Mouse (Mus musculus) brain, embryonic 18.5 days (tissue): ENCODE measurements at regions not wholly inside any gene's neighbourhood (a gene's known extent, or its start where the extent isn't known, plus 50 kb on each side); places are given as distances from the start of the nearest gene placed in this dataset.
A peak's percentile ranks its signal among the peaks of the same experiment; 100 is the strongest.

Experiments
- DNase-seq: peaks from one replicate; pipeline ENCODE4 v3.0.0-alpha.2; 2012; ENCODE audit warnings: low read depth, low spot score

DNA sequence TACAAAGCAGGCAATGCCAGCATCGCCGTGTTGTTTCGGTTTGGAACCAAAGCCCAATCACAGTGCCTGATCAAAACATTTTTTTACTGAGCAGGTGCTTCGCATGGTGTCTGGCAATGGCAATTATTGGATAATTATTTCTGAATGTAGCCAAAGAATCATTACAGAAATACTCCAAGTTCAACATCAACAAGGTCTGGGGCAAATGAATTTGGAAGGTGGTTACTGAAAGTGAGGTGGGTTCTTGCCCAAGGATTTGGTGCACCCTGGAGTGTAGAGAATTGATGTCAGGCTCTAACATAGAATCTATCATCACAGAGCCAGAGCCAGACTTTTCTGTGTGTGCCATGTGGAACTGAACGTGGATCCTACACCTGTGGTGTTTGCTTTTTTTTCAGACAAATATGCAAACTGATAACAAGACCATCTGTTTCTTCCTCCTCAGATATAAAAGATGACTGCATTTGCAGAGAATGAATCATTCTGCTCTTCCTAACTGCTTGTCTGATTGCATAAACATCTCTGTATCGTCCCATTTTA lies 2240.9 kb upstream of the Gm7489 start:
- peak; percentile 42 for DNase-seq

DNA sequence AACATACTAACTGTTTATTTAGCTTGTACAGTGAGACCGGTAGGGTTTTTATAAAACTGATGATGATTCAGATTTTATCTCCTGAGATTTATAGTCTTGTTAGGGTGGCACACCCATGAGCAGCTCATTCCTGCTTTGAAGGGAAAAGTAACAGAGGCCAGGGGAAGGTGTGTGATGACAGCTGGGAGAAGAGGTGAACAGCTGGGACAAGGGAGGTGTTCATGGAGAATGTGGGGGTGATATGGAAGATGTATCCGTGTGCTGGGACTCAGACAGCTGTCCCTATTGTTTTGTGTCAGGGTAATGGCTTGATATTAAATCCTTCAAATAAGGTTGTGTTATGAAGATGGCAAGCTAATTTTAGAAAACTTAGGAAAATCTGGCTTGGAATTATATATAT lies 2238.4 kb upstream of the Gm7489 start:
- no peak for DNase-seq

DNA sequence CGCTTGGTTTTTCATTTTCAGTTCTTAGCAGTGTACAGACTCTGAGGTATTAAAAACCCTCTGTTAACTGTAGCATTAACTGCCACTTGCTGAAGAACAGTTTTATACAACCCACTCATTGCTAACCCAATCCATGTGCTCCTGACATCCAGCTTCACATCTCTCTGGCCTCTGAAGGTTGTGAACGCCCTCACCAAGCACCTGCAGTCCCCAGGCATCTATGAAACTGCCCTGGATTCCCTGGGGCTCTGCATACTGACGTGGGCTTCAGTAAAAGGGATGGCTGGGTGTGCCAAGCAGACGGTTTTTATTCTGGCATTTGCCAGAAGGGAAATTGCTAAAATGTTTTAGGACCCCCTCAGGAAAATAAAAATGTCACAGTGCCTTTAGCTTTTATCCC lies 2232.2 kb upstream of the Gm7489 start:
- DNase-seq = no peak

DNA sequence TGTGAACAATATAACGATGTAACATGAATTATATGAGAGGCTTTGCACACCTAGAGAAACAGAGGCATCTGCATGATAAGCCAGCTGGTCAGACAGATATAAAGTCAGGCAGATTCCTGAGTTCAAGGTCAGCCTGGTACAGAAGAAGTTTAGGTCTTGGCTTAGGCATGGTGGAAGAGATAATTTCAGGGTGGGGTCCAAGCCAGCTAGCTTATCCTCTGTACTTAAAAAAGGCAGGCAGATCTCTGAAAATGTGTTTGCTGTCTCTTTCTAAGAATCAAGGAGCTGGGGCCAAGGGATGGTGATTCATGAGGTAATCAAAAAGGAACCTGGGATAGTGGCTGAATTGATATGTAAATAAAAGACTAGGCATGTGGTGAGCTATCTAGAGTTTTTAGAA lies 2227.1 kb upstream of the Gm7489 start:
- DNase-seq = no peak

DNA sequence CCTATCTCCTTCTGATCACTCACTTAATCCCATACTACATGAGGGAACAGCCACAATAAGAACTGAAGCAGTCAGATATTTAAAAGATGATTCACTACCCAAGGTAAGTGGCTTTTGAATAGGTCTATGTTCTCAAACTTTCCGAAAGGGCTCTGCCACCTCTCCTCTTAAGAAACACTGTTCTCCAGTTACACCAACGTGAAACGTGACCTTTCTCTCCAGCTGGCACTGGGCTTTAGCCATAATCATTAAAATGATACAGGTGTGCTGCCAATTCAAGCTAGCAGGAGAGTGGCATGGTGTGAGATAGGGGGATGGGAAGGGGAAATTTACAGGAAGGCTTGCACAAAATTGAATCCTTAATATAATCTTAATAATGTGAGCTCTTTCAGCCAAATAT lies 2216.4 kb upstream of the Gm7489 start:
- no peak for DNase-seq

DNA sequence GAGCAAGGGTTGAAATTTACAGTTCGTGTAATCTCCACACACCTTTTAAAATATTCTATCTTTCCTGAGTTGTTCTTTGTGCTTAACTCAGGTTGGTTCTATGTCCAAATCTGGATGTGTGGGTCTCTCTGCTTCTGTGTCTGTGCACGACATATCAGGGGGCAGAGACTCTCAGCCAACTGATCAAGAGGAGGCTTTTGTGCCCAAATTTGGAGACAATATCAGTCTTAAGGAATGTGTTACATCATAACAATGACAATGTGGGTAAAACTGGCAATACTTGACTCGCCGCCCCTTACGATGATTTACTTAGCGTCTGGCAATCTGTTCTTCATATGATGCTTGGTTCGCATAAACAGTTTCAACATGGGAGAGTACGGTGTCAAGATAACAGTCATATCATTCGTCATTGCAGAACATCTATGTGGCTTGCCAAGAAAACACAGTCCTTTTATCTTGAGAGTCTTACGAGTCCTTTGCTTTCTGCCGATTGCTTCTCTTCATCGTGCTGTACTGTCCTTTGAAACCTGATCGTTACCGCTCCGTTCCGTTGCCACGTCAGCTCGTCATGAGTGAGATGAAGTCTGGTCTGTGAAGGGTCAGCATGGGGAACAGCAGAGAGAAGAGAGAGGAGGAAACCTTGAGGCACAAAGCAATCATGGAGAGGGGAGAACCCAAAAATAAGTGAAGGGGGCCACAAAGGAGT lies 2212.9 kb upstream of the Gm7489 start:
- no peak for DNase-seq

DNA sequence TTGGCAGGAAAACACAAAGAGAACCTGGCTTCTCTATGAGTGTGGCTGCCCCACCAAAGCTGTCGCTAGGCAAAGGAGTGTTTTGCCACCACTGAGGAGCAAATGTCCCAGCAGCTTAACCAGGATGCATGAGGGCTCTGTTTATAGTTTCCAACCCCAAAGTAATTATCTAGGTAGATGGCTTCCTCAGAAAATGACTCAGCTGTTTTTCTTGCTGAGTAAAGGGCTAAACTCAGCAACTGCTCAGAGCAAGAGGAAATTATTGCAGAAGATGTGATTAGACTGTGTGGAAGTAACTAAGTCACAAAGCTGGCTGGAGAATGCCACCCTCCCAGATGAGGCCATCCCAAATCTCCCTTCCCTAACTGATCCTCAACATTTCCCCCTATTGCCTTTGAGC lies 2211.2 kb upstream of the Gm7489 start:
- no peak for DNase-seq

DNA sequence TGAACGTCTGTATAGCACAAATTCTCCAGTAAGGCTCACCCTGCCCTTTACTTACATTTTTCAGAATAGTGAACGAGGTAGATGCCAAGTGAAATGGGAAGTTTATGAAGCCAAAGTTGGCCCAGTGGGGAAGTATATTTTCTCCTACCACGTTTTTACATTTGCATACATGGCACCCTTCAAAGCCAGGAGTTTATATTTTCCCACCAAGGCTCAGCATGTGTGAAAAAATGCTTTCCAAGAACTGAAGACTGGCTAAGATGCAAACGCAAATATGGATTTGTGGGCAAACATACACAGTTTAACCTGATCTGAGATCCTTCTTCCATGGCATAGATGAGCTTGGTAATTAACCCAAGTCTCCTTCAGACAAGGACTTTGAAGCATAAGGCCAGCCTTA lies 2209.4 kb upstream of the Gm7489 start:
- peak; percentile 37 for DNase-seq

DNA sequence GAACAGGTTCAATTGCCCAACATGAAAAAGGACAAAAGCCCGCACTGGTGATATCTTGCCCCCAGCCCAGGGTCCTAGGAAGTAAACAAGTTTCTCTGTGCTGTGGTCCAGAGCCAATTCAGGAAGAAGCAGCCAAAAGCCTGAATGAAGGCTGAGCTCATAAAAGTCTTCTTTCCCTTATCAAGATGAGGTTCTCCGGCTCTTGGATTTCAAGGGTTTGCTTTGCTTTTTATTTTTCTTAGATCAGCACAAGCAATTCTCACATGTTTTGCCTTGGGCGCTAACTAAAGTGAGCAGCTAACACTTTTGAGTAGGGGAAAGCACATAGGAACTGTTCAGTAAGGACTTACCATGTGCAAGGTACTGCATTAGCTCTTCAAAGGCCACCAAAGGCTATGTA lies 2208.0 kb upstream of the Gm7489 start:
- no peak for DNase-seq

DNA sequence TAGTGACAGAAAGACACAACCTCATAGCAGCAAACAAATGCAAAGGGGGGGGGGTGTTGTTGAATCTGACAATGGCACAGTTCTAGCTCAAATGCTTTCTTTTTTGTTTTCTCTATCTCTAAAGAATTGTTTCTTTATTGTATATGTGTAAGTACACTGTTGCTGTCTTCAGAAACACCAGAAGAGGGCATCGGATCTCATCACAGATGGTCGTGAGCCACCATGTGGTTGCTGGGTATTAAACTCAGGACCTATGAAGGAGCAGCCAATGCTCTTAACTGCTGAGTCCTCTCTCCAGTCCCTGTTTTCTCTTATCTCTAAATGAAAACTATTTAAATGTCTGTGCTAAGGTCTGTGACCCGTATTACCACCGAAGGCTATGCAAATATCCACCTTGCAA lies 2207.4 kb upstream of the Gm7489 start:
- no peak for DNase-seq

DNA sequence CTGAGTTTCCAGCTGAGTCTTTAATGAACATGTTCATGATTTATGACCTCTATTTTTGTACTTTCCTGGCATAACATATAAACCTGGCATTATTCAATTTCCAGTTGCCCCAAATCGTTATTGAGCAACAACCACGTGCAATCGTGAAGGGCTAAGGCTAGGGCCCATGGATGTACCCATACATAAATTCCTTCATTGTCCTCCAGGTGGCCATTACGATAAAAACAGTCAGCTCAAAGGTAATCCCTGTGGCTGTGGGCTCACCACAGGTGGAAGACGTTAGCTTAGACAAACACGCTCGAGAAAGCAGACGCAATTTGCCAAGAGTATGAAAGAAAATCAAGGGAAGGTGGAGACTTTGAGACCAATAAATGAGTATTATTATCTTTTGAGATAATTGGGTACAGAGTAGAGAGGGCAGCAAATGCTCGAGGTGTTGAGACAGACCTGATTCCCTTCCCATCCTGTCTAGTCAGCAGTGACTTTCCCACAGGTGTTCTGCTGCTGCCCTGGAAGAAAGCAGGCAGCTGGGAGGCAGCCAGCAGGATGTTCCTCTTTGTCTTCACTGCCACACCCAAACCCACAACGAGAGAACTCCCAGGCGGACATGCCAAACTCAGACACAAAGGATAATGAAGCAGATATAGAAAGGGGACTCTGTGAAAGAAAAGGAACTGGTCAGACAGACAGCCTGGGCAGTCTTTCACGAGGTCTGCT lies 2205.4 kb upstream of the Gm7489 start:
- DNase-seq = no peak

DNA sequence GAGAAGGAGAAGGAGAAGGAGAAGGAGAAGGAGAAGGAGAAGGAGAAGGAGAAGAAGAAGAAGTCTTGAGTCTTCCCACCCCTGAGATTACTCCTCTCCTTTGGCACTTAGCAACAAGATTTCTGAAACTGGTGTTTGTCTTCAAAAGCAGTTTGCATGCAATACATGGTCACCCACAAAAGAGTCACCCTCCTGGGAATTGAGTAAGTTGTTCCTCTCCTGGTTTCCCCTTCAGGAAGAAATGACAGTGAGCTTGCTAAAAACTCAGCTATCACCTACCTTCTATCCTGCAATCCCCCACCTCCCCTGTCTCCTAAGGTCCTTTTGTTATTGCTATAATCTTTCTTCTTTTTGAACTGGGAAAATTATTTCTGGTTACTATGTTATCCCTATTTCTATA lies 2204.2 kb upstream of the Gm7489 start:
- no peak for DNase-seq

DNA sequence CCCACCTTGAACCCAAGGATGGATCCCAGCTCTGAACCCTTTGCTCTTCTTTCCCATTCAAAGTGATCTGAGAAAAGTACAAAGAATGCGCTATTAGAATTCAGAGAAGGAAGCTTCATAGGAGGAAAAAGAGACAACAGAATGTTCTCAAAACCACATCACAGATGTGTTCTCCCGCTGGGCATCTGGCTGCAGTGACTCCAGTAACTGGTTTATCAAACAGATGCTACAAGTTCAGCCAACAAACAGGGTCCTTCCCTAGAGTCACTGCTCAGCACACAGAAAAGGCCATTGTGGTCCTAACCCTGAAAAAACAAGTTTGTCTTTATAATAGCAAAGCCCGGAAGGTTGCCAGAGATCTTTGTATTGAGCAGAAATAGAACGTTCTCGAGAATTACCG lies 2203.5 kb upstream of the Gm7489 start:
- no peak for DNase-seq

DNA sequence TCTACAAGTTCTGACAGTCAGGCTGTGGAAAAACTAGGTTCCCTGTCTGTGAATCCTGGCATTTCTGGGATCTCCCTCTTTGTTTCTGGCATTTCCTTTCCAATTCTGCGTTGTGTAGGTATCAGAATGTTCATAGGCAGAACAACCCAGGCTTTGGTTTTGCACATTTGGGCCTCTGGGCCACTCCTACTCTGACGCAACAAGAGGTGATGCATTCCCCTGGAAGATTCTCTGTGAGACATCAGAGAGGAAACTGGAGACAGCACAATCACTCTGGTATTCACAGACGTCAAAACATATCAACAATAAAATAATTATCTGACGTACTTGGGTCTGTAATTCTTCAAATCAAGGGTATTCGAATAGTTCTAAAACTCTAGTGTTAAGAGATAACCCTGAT lies 2202.4 kb upstream of the Gm7489 start:
- DNase-seq = no peak

DNA sequence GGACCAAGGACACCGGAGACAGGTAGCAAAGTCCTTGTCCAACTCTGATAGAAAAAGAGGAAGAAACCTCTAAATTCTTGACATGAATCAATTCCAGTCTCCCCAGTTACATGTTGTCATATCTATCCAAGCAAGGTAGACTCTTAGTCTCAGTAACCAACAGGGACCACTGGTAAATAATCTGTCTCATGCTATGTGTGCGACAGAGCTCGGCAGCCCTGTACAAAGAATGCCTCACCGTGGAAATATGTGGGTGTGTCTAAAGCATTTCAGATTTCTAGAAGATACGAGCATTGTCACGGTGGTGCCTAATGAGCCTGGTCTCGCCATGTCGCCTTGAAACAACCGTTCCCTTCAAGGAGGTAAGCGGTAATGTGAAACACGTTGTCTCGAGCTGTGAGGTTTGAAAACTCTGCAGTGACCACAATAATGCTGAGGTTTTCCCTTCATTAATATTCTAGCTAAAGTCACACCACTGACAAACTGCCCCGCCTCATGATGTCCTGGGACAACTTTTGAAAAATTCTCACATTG lies 2197.6 kb upstream of the Gm7489 start:
- DNase-seq = no peak

DNA sequence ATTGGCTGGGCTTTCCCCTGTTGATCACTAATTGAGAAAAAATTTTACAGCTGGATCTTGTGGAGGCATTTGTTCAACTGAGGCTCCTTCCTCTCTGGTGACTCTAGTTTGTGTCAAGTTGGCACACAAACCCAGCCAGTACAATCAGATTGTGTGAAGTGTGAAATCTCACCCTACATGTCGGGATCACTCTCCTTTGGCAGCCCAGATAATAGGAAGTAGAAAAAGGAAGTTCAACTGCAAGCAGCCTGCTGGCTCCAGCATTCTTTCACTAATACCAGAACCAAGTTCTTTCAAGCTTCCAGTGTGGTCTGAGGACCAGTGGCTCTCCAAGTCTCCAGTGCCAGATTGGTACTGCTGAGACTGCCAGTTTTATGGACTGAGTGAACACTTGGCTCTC lies 2195.2 kb upstream of the Gm7489 start:
- no peak for DNase-seq

DNA sequence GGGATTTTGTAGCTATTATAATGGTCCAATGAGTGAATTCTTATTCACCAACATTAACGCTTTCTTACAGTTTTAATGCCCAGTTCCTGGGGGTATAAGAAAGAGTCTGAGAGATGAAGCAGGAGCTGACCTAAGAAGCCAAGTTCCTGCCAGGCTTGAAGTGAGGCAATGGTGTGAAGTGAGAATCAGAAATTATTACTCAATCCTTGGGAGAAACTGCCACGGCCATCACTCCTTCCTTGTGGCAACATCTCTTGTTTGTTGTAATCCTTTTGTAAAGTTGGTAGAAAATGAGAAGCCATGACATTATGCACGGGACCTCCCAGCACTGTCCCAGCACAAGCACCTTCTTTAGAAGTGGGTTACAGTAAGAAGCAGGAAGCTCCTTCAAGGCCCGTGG lies 2192.0 kb upstream of the Gm7489 start:
- no peak for DNase-seq

DNA sequence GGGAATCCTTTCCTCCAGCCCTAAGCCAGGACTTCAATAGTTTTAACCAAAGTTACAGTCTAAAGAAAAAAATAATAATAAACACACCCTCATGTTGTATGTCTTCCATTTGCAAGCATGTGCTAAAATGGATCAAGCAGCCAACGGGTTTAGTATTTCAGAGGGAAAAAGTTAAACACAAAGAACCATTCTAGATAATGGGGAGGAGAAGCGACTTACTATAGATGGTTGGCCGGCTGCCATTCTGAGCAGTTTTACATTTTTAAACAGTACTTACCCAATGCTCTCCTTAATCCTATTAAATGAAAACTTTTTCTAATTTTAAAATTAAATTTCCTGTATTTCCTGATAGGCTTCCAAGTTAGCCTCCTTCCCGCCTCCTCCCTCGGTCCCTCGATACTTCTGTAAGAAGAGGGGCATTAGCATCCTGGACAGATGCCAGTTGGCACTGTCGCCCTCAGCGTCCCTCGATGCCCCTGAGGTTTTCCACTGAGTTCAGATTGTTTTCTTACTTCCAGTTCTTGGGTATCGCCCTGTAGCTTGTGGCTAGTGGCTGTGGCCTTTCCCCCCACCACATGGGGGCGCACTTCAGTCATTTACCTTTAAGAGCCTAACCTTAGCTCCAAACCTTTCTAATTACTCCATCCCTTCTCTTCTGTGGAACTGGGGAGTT lies 2188.2 kb upstream of the Gm7489 start:
- no peak for DNase-seq

DNA sequence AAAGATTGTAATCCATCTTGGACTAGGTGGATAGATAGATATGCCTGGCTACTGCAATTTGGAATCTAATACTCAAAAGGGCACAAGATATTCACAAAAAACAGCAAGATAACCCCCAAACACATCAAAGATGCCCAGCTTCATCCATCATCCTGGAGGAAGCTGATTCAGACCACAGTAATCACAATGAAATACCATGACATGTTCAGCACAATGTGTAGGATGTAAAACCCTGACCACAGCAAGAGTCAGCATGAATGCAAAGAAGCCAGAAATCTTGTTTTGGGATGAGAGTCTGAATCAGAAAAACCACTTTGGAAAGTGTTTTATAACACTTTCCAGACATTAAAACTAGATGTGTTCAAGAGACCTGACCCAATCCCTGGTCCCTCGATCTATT lies 2180.5 kb upstream of the Gm7489 start:
- no peak for DNase-seq

DNA sequence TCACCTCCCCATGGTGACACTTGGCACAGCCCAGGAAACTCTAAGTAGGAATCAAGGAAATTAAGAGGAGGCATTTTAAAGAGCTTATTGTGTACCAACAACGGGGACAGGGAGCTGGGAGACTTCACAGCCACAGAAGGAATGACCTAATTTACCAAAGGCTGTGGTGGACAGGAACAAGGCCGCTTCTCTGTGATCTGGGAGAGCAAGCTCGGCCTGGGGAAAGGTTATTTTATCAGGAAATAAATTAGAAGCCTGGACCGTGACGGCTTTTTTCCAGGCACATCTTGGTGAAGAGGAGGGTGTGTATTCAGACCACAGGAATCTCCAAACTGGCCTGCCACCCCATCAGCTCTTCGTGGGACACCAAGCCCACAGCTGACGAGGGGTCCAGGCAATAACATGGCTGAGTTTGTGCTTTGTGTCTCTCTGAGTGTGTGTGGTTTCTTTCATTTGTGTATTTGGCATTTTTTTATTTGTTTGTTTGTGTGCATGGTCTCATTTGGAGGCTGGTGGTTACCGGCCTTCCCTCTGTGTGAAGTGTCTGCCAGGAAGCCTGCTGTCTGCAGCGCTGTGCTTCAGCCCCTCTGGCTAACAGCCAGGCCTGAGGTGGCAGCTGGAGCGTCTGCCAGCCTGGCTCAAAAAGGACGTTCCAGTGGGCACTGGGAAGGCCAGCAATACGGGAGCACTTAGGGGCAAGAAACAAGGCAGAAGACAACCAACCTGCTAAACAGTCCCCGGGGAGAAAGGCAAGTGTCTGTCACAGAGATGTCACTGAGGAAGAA lies 2174.6 kb upstream of the Gm7489 start:
- peak; percentile 32 for DNase-seq

DNA sequence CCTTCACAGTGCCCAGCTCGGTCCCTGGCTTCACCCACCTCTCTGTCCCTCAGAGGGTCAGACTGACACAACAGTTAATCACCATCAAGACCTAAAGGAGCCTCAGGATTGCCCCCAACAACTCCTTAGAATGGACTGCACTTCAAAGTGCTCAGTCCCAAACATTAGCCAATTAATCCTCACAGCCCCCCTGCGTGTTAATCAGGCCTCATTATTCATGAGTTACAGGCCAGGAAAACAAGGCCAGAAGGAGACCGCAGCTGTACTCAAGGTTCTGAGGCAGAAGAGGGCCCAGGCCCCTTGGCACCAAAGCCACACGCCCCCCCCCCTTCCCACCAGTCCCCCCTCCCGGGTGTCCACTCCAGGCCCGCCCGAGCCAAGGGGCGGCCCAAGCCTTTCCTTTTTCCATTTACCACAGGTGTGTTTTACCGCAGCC lies 2163.8 kb upstream of the Gm7489 start:
- no peak for DNase-seq

DNA sequence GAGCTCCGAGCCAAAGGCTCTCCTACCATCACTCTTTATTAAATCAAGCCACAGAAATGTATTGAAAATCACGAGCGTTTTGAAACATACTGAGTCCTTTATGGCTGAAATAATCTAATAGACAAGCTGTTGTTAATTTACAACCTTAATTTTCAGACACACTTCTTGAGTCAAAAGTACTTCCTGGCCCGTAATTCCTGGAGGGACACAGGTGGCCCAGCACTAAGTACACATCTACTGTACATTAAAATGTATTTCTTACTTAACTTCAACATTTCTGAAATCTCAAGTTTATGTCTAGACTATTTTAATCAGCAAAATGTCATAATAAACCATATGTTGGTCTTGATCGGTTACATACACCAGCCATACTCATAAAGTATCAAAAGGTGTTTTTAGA lies 2163.3 kb upstream of the Gm7489 start:
- DNase-seq = no peak
